Mouse (Mus musculus) urinary bladder, postnatal 4 days (tissue): ENCODE measurements around the gene Rai1.

Experiments
- DNase-seq, 2 experiments: peaks; one replicate each; pipeline ENCODE4 v3.0.0; 2021 to 2022; ENCODE audit warnings: low spot score in 2 of 2

The Rai1 gene

GRCm38 (mm10) chr11:60162547-60162946 lies 57.7 kb downstream of the Rai1 start:
- no peak for DNase-seq

- no peak for DNase-seq
Measured at GRCm38 (mm10) chr11:60163362-60163761, 58.5 kb downstream of the Rai1 start.

- no peak for DNase-seq
Measured at GRCm38 (mm10) chr11:60164450-60164849, 59.6 kb downstream of the Rai1 start.

GRCm38 (mm10) chr11:60165076-60165475 lies 60.3 kb downstream of the Rai1 start:
- DNase-seq, result no peak

GRCm38 (mm10) chr11:60168780-60169179 lies 64.0 kb downstream of the Rai1 start:
- peak in 1 of 2 experiments; percentile 52 for DNase-seq

GRCm38 (mm10) chr11:60172074-60172473 lies 67.3 kb downstream of the Rai1 start:
- DNase-seq, result no peak

- no peak for DNase-seq
Measured at GRCm38 (mm10) chr11:60173606-60174184, 68.9 kb downstream of the Rai1 start.

- peak in 1 of 2 experiments; percentile 60 for DNase-seq
Measured at GRCm38 (mm10) chr11:60175371-60176181, 70.8 kb downstream of the Rai1 start.

GRCm38 (mm10) chr11:60176182-60176974 lies 71.6 kb downstream of the Rai1 start:
- peak in 1 of 2 experiments; percentile 56 for DNase-seq

GRCm38 (mm10) chr11:60176975-60177657 lies 72.3 kb downstream of the Rai1 start:
- no peak for DNase-seq

- no peak for DNase-seq
Measured at GRCm38 (mm10) chr11:60178005-60178404, 73.2 kb downstream of the Rai1 start.

GRCm38 (mm10) chr11:60178506-60178905 lies 73.7 kb downstream of the Rai1 start:
- DNase-seq, result peak in 1 of 2 experiments; percentile 60

- no peak for DNase-seq
Measured at GRCm38 (mm10) chr11:60182116-60182670, 77.4 kb downstream of the Rai1 start.

- no peak for DNase-seq
Measured at GRCm38 (mm10) chr11:60182741-60183140, 77.9 kb downstream of the Rai1 start.

GRCm38 (mm10) chr11:60184346-60185325 lies 79.8 kb downstream of the Rai1 start:
- DNase-seq, result no peak

- no peak for DNase-seq
Measured at GRCm38 (mm10) chr11:60185396-60186231, 80.8 kb downstream of the Rai1 start.

GRCm38 (mm10) chr11:60187070-60187469 lies 82.3 kb downstream of the Rai1 start:
- no peak for DNase-seq

GRCm38 (mm10) chr11:60188275-60188853 lies 83.6 kb downstream of the Rai1 start:
- no peak for DNase-seq

- DNase-seq, result no peak
Measured at GRCm38 (mm10) chr11:60189501-60190040, 84.8 kb downstream of the Rai1 start.
